Mouse (Mus musculus) Patski (cell line): ENCODE measurements at regions not wholly inside any gene's neighbourhood (a gene's known extent, or its start where the extent isn't known, plus 50 kb on each side); places are given as distances from the start of the nearest gene placed in this dataset.

ENCODE experiments used
- ATAC-seq: fragments of 100-300 bp; one replicate; pipeline ENCODE4 v1.8.0; 2021
- CTCF ChIA-PET: fragments of 350-600 bp; sonication (Branson Sonifier 250); formaldehyde crosslinking; loops from one replicate; lab custom pipeline; 2022; ENCODE audit warnings: inconsistent platforms; lab: Charles Lee
- POLR2A ChIA-PET: fragments of 350-600 bp; sonication (Branson Sonifier 250); formaldehyde crosslinking; loops from one replicate; lab custom pipeline; 2022; ENCODE audit warnings: antibody characterized with exemption, inconsistent platforms; lab: Charles Lee
- DNase-seq: peaks from one replicate; pipeline ENCODE4 v3.0.0-alpha.2; 2011; ENCODE audit warnings: low read depth, low spot score
- H3K27me3 ChIP-seq: fragments of 371-371 bp; one replicate; pipeline ENCODE4 v1.5.1; 2021
- CTCF ChIP-seq: fragments of 100-300 bp; IDR thresholded peaks from one replicate; pipeline ENCODE4 v1.5.1; 2021
- in situ Hi-C: fragments of 300-500 bp; cut with MboI; formaldehyde crosslinking; loops from 3 replicates; pipeline ENCODE4 v1.11.1; 2018; ENCODE audit warnings: low pct_unique_long_range_greater_than_20kb, mixed read lengths

DNA sequence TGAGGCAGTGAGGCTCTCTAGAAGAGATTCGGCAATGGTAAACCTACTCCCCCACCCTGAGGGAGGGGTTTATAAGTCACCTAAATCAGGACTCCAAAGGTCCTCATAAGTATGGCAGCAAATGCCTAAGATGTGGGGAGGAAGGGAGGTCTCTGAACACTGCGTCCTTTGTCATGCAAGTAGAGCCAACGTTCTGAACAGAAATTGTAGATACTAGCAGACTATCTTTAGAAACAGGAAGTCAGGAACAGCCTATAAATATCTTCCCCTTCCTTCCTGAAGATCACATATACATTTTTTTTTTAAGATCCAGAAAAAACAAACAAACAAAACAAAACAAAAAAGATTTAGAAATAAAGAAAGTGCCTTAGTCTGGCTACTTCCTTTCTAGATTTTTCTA, 169.7 kb upstream of the Dyrk2 start:
- POLR2A ChIA-PET, result no interaction called here
- ATAC-seq, result no peak

DNA sequence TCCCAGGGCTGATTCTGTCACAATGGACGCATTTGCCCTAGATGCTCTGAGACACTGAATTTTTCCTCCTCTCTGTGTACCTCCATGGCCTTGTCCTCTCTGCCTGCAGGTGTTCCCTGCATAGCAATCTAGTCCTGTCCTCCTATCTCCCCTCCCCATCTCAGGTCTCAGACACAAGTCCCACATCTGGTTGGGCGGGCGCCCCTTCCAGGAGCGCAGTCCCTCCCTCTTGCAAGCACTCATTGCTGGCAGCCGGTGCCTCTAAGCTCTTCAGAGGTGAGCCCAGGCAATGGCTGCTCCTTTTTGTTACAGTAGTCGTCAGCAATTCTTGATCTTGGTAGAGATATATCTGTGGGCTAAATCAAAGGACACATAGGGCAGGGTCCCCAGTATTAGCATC, 169.0 kb upstream of the Dyrk2 start:
- DNase-seq (no peak), ATAC-seq (no peak)
- ChIA-PET POLR2A (no interaction called here), CTCF (no interaction called here)
- TF ChIP-seq CTCF, result no peak
- in situ Hi-C loops, result no loop called here
- H3K27me3 ChIP-seq, result no peaks in the 10 kb centered on the region

More for the DNA sequence above, 169.7 kb upstream of the Dyrk2 start:
- H3K27me3 ChIP-seq, result no peaks in the 10 kb centered on the region
- DNase-seq, result no peak
- TF ChIP-seq CTCF, result no peak
- CTCF ChIA-PET, result no interaction called here
- in situ Hi-C loops, result no loop called here

DNA sequence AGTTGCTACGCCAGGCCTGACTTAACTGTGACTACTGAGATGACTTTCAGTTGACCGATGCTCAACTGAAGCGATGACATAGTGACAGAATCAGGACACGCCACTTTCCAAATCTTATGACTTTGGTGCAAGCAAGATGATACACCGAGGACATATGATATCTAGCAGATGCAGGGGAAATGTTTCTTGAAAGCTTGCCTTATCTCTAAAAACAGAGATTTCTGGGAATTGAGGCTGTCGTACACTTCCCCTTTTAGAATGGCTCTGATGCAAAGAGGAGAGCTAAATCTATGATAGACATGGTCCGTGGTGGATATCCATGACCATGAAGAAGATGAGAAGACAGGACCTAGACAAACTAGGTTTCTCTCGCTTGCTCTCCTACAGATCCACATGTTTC, 167.8 kb upstream of the Dyrk2 start:
- ATAC-seq (no peak), DNase-seq (no peak)
- POLR2A ChIA-PET, result no interaction called here
- CTCF ChIA-PET, result interaction anchor here (1.3 kb wide), 1 partner anchor 33 kb away, joined by 3 read pairs; no protein-coding TSS in a partner anchor
- no peak for TF ChIP-seq CTCF
- no peaks in the 10 kb centered on the region for H3K27me3 ChIP-seq
- in situ Hi-C loops, result no loop called here

DNA sequence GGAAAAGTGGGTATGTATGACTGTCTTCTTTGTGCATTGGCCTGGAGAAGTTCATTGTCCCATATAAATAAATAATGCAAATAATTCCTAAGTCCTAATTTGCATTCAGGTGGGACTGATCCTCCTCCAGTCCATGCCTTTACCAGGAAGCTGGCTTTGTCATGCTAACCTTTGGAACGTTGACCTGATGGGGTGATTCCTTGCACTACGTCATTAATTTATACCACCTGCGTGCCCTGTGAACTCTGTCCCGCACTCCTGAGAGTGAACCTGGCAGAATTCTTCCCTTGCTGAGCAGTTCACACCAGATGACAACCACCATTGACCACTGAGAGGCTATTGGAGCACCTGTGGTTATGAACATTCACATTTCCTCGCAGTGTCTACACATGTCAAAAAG, 165.9 kb upstream of the Dyrk2 start:
- DNase-seq (no peak), ATAC-seq (no peak)
- ChIA-PET CTCF (no interaction called here), POLR2A (no interaction called here)
- H3K27me3 ChIP-seq, result no peaks in the 10 kb centered on the region
- no peak for TF ChIP-seq CTCF
- in situ Hi-C loops, result no loop called here

DNA sequence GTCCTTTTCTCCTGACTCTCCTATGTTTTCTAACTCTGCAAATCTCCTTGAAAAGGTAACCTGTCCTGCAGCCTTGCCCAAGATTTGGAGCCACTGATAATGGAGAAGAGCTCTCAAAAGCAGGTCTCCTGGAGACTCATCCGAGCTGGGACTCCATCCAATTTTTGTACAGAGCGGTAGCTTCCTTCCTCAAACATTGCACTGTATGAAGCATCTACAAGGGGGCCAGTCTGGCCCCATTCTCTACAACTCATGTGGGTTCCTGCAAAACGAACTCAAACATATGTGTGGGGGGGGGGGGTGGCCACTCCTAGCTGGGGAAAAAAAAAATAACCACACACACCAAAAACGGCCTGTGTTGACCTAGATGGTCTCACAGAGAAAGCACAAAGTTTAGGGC, 164.4 kb upstream of the Dyrk2 start:
- in situ Hi-C loops, result no loop called here

DNA sequence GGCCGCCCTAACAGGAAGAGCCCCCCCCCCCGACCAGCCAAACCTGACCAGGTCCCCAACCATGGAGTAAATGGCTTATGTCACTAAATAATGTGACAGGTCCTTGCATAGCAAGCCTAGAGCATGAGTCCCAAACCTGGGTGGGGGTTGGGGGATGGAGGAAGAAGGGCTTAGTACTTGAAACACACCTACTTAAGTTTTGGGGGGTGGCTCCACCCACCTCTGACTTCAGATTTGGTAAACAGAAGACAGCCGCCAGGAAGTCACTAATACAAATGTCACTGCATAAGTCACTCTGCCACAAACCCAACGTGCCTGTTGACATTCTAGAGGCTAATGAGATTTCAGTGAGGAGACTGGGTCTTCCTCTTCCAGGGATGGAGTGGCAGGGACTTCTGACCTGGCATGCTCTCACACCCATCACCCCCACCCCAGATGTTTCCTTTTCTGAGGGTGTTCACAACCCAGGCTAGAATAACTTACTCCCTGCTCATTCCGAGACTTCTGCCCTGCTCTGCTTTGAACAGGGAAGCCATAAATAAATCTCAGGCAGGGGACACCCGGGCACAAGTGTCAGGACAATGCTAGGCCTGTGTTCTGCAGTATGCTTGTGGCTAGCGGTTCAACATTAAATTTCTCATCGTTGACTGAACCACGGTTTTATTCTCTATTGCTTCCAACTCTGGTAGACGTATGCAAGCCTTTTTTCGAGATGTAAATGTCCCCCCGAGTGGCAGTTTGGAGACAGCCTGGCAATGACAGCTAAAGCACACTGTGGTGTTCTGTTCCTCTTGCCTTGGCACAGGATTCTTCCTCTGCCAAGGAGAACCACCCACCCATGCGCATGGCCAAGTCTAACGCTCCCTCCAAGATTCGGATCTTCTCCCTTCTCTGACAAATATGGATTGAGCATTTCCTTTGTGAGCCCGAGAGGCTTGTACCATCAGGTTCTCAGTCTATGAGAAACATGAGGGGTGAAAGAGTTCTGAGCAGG, 161.6 kb upstream of the Dyrk2 start:
- in situ Hi-C loops, result no loop called here
- ATAC-seq, result no peak
- ChIA-PET POLR2A (interaction anchor here (0.6 kb wide), 1 partner anchor 24 kb away, joined by 3 read pairs; no protein-coding TSS in a partner anchor), CTCF (no interaction called here)
- H3K27me3 ChIP-seq, result no peaks in the 10 kb centered on the region
- no peak for DNase-seq
- no peak for TF ChIP-seq CTCF

More for the DNA sequence above, 164.4 kb upstream of the Dyrk2 start:
- ATAC-seq (no peak), DNase-seq (no peak)
- CTCF ChIA-PET, result no interaction called here
- POLR2A ChIA-PET, result no interaction called here
- H3K27me3 ChIP-seq, result no peaks in the 10 kb centered on the region
- TF ChIP-seq CTCF, result no peak

DNA sequence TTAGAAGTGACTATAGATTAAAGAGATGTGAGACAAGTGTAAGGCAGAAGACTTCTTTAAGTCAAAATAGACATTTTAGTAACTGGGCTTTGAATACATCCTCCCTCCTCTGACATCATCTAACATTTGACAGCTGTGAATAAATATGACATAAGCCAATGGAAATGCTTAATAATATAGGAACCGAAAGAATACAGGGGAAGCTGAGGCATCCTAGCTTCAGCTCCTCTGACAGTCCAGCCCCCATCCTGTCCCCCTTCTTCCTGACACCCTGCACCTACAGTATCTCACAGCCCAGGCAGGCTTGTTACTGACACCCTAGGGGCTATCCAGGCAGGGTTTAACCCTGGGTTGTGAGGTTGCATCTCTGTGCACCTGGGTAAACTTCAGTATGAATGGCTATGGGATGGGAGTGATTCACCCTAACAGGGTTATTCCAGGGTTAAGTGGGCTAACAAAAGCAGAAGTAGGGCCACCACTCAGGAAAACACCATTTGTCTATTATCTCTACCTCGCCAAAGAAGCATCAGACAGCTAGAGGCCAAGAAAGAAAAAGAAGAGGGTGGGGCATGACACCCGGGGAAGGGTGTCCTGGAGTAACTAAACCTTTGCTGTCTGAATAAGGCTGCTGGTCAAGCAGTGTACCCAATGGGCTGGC, 158.6 kb upstream of the Dyrk2 start:
- no peak for TF ChIP-seq CTCF
- POLR2A ChIA-PET, result no interaction called here
- in situ Hi-C loops, result no loop called here

DNA sequence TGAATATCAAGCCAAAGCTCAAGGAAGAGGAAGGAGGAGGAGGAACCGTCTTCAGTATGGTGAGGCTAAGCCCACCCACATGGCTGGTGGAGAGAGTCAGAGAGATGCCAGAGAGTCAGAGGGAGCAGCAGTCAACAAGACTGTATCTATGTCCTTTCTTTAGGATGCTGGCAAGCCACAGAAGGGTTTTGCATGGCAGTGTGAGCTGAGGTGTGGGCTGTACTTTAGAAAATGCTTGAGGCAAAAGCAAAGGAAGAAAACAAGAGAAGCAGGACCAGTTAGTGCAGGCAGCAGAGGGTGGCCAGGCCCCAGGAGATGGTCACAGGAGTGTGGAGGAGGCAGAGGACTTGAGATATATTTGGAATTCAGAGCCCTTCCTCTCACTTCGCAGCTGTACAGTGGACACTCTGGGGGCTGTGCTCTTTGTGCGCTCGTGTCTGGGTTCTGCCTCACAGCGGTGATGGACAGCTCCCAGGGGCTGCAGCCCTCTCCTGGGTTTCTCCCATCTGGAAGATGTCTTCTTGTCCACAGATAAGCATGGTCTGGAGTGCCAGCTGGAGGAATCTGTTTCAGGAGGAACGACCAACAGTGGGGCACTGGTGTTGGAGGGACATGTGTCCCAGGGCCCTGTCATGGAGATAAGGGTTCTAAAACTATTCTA, 157.4 kb upstream of the Dyrk2 start:
- ChIA-PET CTCF (no interaction called here), POLR2A (no interaction called here)
- H3K27me3 ChIP-seq, result no peaks in the 10 kb centered on the region
- TF ChIP-seq CTCF, result no peak
- no peak for ATAC-seq
- DNase-seq, result no peak
- in situ Hi-C loops, result no loop called here

More for the DNA sequence above, 158.6 kb upstream of the Dyrk2 start:
- CTCF ChIA-PET, result interaction anchor here (1.1 kb wide), 1 partner anchor 12 kb away, joined by 3 read pairs; no protein-coding TSS in a partner anchor
- DNase-seq (no peak), ATAC-seq (no peak)
- H3K27me3 ChIP-seq, result no peaks in the 10 kb centered on the region

DNA sequence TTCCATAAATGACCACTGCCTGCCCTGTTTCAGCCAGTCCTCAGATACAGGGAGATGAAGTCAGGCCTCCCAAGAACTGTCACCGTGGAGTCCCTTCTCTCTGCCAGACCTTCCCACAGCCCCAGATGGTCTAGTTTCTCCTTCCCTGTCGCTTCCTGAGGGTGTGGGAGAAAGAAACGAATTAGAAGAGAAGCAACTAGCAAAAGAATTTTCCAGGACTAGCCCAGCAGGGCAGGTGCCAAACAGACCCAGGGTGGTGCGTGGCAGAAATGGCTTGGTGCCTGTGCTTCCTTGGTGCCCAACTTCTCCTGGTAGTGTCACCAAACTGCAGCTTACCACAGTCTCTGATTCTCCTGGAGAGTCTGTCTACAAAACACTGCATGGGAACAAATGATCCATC, 156.3 kb upstream of the Dyrk2 start:
- no peak for TF ChIP-seq CTCF
- DNase-seq (no peak), ATAC-seq (no peak)
- no peaks in the 10 kb centered on the region for H3K27me3 ChIP-seq
- POLR2A ChIA-PET, result no interaction called here
- in situ Hi-C loops, result no loop called here
- CTCF ChIA-PET, result no interaction called here

DNA sequence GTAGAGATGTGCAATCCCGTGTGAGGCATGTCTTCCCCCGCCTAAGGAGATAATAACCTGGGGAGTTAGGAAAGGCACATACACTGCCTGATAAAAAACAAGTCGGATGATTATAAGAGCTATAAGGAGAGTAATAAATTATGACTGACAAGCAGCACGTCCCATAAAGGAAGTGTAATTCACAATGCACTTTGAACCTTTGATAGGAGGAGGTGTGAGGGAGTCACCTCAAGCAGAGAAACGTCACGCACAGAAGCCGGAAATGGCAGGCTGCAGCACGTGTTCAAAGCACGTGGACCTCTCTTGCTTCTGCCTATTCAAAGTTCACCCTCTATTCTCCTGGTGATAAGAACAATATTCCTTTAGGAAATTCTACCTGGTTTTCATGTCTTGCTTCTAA, 154.4 kb upstream of the Dyrk2 start:
- in situ Hi-C loops, result no loop called here
- DNase-seq (no peak), ATAC-seq (no peak)
- no peaks in the 10 kb centered on the region for H3K27me3 ChIP-seq
- no peak for TF ChIP-seq CTCF
- ChIA-PET CTCF (no interaction called here), POLR2A (no interaction called here)

DNA sequence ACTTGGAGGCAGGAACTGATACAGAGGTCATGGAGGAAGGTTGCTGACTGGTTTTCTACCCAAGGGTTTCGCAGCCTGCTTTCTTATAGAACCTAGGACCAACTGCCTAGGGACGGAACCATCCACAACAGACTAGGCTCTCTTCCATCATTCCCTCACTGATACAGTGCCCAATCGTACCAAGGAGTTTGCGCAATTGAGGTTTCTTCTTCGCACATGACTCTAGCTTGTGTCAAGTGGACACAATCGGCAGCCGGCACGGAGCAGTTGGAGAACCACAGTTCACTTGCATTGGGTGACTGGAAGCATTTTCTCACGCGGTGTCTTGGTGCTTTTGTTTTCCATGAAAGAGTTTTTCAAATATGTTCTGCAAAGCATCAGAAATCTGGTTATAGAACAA, 149.1 kb upstream of the Dyrk2 start:
- no peaks in the 10 kb centered on the region for H3K27me3 ChIP-seq
- TF ChIP-seq CTCF, result no peak
- POLR2A ChIA-PET, result no interaction called here
- CTCF ChIA-PET, result interaction anchor here (1.3 to 2.9 kb wide), 2 partner anchors 11 to 20 kb away, joined by 3 to 11 read pairs; no protein-coding TSS in a partner anchor
- ATAC-seq (no peak), DNase-seq (no peak)
- in situ Hi-C loops, result no loop called here
